Mouse (Mus musculus): ENCODE data around the gene S1pr4. TPM values are rescaled to one million over a fixed set of nuclear protein-coding genes. Genes with fewer than 3 reads are reported as not detected.

The S1pr4 gene
- polyA plus RNA-seq, 1 experiment from 2014 or later, result 0.34 TPM

DNA sequence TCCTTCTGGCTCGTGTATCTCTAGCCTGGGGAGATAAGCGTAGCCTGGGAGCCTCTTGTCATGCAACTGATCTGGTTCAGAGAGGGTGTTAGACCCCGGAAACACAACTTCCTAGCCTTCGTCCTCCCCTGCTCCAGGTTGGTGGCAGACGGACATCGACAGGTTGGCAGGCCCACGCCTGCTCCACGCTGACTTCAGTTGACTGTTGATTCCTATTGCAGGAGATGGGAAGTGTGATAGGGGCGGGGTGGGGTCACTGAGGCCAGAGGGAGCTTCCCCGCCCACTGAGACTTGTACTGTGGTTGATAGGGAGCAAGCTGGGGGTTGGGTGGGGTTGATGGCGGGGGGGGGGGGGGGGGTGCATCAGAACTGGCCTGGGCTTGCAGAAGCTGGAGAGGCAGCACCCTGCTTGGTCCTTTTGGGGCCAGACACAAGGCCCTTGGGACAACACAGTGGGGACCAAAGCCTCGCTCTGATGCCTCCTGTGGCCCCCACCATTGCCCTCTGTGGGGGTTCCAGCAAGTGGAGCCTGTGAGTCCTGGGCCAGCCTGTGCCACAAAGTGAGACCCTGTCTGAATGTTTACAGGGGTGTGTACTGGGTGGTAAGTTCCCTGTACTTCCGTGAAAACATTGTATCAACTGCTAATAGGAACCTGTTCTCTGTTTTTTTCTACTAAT lies 25.2 kb upstream of the S1pr4 start:
- DNase-seq (no peak), ATAC-seq (ENCODE audit: low FRiP score, low TSS enrichment) (no peak)
- Histone ChIP-seq H3K4me2 (ENCODE audit: low read length) (no peak overlapping the region), H3K9ac (replicated peaks; ENCODE audit: low read length) (no peak overlapping the region), H3K4me3 (replicated peaks; ENCODE audit: low read depth, low read length) (no peak overlapping the region), H3K27me3 (ENCODE audit: control insufficient read depth, insufficient read depth, low read length) (no peaks in the 10 kb centered on the region), H3K36me3 (ENCODE audit: control insufficient read depth, insufficient read depth, low read length) (peaks cover 17% of the 10 kb centered on the region), H3K27ac (replicated peaks; ENCODE audit: low read depth, low read length) (no peak overlapping the region), H3K4me1 (ENCODE audit: control insufficient read depth, insufficient read depth, low read length) (no peaks in the 10 kb centered on the region), H3K9me3 (ENCODE audit: control insufficient read depth, low read length) (no peaks in the 10 kb centered on the region)
- WGBS, result 66% methylated on average over 12 of the region's 13 CpGs

DNA sequence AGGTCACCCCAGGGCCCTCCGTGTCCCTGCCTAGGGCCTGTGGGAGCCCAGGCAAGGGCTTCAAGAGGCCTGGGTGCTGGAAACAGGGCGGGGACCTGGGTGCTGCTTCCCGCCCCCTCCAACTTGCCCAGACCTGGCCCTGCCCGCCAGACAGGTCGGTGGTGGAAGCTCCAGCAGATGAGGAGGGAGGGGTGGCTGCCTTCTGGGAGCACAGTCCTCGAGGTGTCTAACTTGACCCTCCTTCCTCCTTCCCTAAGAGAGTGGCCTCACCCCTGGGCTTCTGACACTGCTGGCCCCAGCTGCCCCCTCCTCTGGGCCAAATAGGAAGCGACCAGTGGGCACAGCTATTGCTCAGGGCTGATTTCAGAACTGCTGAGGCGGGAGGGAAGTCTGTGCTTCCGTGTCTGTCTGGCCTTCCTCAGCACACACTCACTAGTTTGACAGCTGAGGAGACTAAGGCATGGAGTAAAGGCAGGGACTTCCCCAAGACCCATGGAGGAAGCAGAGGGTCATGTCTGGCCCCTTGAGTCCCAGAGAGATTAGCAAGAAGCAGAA lies 24.2 kb upstream of the S1pr4 start, which contains the start of gene Gna15:
Gene Gna15 (minus strand): TSS at position 175 of the 555 bp plus-strand sequence.
- no peak within 1 kb of the TSS for H3K27ac ChIP-seq (replicated peaks; ENCODE audit: low read depth, low read length)
- no peaks in the 10 kb centered on the region for H3K9me3 ChIP-seq (ENCODE audit: control insufficient read depth, low read length)
- H3K36me3 ChIP-seq (ENCODE audit: control insufficient read depth, insufficient read depth, low read length), result peaks cover 7% of the 10 kb centered on the region
- no peak within 1 kb of the TSS for H3K4me2 ChIP-seq (ENCODE audit: low read length)
- 31% methylated on average over 9 of the region's 9 CpGs for WGBS
- H3K27me3 ChIP-seq (ENCODE audit: control insufficient read depth, insufficient read depth, low read length), result no peaks in the 10 kb centered on the region
- DNase-seq (no peak), ATAC-seq (ENCODE audit: low FRiP score, low TSS enrichment) (no peak)
- no peaks in the 10 kb centered on the region for H3K4me1 ChIP-seq (ENCODE audit: control insufficient read depth, insufficient read depth, low read length)
- H3K9ac ChIP-seq (replicated peaks; ENCODE audit: low read length), result no peak within 1 kb of the TSS
- H3K4me3 ChIP-seq (replicated peaks; ENCODE audit: low read depth, low read length), result no peak within 1 kb of the TSS

DNA sequence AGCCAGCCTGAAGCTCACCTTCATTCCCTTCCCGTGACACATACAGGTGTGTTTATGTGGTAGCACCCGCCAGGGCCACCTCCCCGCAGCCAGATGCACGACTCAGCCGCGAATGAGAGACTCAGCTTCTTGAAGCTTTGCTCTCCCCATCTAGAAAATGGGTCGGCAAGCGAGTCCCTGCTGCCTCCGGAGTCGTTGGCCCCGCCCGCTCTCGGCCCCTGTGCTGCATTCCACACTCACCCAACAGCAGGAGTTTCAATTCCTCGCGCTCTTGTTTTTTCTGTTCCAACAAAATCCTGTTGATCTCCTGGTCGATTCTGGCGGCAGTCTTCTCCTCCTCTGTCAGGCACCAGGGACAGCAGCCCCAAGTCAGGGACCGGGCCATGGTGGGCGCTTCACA lies 23.6 kb upstream of the S1pr4 start:
- DNase-seq, result no peak
- H3K9ac ChIP-seq (replicated peaks; ENCODE audit: low read length), result no peak overlapping the region
- no peak overlapping the region for H3K27ac ChIP-seq (replicated peaks; ENCODE audit: low read depth, low read length)
- H3K36me3 ChIP-seq (ENCODE audit: control insufficient read depth, insufficient read depth, low read length), result 0 out of 2 replicates have a peak, but pooled peaks cover 4% of the 10 kb centered on the region
- H3K9me3 ChIP-seq (ENCODE audit: control insufficient read depth, low read length), result no peaks in the 10 kb centered on the region
- no peak for ATAC-seq (ENCODE audit: low FRiP score, low TSS enrichment)
- H3K4me2 ChIP-seq (ENCODE audit: low read length), result no peak overlapping the region
- H3K4me1 ChIP-seq (ENCODE audit: control insufficient read depth, insufficient read depth, low read length), result no peaks in the 10 kb centered on the region
- no peak overlapping the region for H3K4me3 ChIP-seq (replicated peaks; ENCODE audit: low read depth, low read length)
- H3K27me3 ChIP-seq (ENCODE audit: control insufficient read depth, insufficient read depth, low read length), result no peaks in the 10 kb centered on the region
- WGBS, result 23% methylated on average over 19 of the region's 19 CpGs

DNA sequence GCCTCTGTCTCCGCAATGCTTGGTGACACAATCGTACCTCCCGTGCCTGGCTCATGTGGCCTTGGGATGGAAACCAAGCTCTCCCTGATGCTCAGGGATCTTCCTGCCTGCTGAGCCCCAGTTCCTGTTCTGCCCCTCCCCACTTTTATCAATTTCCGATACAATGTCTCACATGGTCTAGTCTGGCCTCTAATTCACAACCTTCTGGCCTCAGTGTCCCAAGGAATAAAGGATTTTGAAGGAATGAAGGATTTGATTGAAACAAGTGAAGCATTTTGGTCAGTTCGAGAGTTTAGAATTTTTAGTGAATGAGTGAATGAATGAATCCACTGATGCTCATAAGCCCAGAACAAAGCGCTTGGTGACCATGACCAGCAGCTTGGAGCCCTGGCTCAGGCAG lies 23.2 kb upstream of the S1pr4 start:
- H3K4me2 ChIP-seq (ENCODE audit: low read length), result no peak overlapping the region
- no peak overlapping the region for H3K27ac ChIP-seq (replicated peaks; ENCODE audit: low read depth, low read length)
- no peak overlapping the region for H3K4me3 ChIP-seq (replicated peaks; ENCODE audit: low read depth, low read length)
- H3K9ac ChIP-seq (replicated peaks; ENCODE audit: low read length), result no peak overlapping the region
- H3K4me1 ChIP-seq (ENCODE audit: control insufficient read depth, insufficient read depth, low read length), result no peaks in the 10 kb centered on the region
- H3K36me3 ChIP-seq (ENCODE audit: control insufficient read depth, insufficient read depth, low read length), result 0 out of 2 replicates have a peak, but pooled peaks cover 2% of the 10 kb centered on the region
- 70% methylated on average over 6 of the region's 6 CpGs for WGBS
- H3K9me3 ChIP-seq (ENCODE audit: control insufficient read depth, low read length), result no peaks in the 10 kb centered on the region
- no peaks in the 10 kb centered on the region for H3K27me3 ChIP-seq (ENCODE audit: control insufficient read depth, insufficient read depth, low read length)
- DNase-seq (no peak), ATAC-seq (ENCODE audit: low FRiP score, low TSS enrichment) (no peak)

DNA sequence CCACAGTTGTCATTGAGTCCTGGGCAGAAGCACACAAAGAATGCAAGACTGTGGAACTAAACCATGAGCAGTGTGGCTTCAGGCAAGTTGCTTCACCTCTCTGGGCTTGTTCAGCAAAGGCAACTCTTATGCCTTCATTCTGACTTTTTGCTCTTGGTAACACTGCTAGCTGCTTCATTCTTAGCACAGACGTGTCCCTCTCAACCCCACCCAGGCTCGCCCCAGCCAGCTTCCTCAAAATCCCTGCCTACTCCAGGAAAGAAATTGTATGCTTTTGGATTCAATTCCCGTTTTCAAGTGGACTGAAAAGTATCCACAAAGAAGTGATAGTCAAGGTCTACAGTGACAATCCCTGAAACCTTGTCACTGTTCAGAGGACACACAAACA lies 20.0 kb upstream of the S1pr4 start:
- 80% methylated on average over 3 of the region's 3 CpGs for WGBS
- no peak for ATAC-seq (ENCODE audit: low FRiP score, low TSS enrichment)

DNA sequence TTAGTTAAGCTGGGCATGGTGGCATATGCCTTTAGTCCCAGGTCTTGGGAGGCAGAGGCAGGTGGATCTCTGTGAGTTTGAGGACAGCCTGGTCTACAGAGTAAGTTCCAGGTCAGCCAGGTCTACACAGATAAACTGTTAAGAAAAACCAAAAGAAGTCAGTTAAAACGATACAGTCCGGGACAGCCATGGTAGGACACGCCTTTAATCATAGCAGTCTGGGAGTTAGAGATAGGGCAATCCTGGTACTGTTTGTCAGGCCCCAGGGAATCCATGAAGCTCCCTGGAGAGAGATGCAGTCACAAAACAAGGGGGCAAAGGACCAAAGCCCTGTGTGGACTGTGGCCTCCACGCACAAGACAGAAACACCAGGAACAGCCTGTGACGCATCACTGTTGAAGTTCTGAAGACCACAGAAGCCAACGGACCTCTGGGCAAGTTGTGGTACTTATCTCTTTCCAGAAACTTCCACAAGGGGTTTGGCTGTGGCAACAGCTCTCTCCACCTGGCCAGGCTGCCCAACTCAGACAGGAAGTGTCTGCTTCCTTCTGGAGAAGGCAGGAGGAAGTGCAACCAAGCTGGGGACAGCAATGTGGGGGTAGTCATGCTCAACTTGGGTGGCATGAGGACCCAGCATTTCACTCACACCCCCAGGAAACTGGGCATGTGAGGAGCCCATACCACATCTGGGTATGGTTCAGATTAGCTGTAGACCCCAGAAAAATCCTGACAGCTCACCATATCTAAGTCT lies 19.5 kb upstream of the S1pr4 start:
- H3K4me1 ChIP-seq (ENCODE audit: control insufficient read depth, insufficient read depth, low read length), result no peaks in the 10 kb centered on the region
- 92% methylated on average over 6 of the region's 6 CpGs for WGBS
- no peak overlapping the region for H3K27ac ChIP-seq (replicated peaks; ENCODE audit: low read depth, low read length)
- no peak overlapping the region for H3K4me2 ChIP-seq (ENCODE audit: low read length)
- H3K36me3 ChIP-seq (ENCODE audit: control insufficient read depth, insufficient read depth, low read length), result no peaks in the 10 kb centered on the region
- no peak overlapping the region for H3K9ac ChIP-seq (replicated peaks; ENCODE audit: low read length)
- H3K4me3 ChIP-seq (replicated peaks; ENCODE audit: low read depth, low read length), result no peak overlapping the region
- no peaks in the 10 kb centered on the region for H3K27me3 ChIP-seq (ENCODE audit: control insufficient read depth, insufficient read depth, low read length)
- ATAC-seq (ENCODE audit: low FRiP score, low TSS enrichment) (no peak), DNase-seq (no peak)
- H3K9me3 ChIP-seq (ENCODE audit: control insufficient read depth, low read length), result no peaks in the 10 kb centered on the region

More for the DNA sequence above, 20.0 kb upstream of the S1pr4 start:
- no peaks in the 10 kb centered on the region for H3K27me3 ChIP-seq (ENCODE audit: control insufficient read depth, insufficient read depth, low read length)
- no peaks in the 10 kb centered on the region for H3K9me3 ChIP-seq (ENCODE audit: control insufficient read depth, low read length)
- DNase-seq, result no peak
- no peak overlapping the region for H3K27ac ChIP-seq (replicated peaks; ENCODE audit: low read depth, low read length)
- no peak overlapping the region for H3K4me3 ChIP-seq (replicated peaks; ENCODE audit: low read depth, low read length)
- H3K9ac ChIP-seq (replicated peaks; ENCODE audit: low read length), result no peak overlapping the region
- H3K4me1 ChIP-seq (ENCODE audit: control insufficient read depth, insufficient read depth, low read length), result no peaks in the 10 kb centered on the region
- no peak overlapping the region for H3K4me2 ChIP-seq (ENCODE audit: low read length)
- H3K36me3 ChIP-seq (ENCODE audit: control insufficient read depth, insufficient read depth, low read length), result no peaks in the 10 kb centered on the region

DNA sequence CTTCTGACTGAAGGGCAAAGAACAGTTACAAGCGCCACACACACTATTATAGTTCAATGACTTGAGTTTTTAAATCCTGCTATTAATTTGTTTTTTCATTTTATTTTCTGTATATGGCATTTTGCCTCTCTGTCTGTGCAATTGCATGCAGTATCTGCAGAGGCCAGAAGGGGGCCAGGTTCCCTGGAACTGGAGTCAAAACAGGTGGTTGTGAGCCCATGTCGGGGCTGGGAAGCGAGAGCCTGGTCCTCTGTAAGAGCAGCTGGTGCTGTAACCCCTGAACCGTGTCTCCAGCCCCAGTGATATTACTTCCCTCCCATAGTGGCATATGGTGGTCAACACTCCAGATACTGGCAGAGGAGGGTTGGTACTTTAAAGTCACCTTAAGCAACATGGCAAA lies 18.6 kb upstream of the S1pr4 start:
- WGBS, result 12% methylated on average over 4 of the region's 4 CpGs
- DNase-seq (peak; percentile 79), ATAC-seq (ENCODE audit: low FRiP score, low TSS enrichment) (no peak)
- Histone ChIP-seq H3K4me1 (ENCODE audit: control insufficient read depth, insufficient read depth, low read length) (no peaks in the 10 kb centered on the region), H3K9me3 (ENCODE audit: control insufficient read depth, low read length) (no peaks in the 10 kb centered on the region), H3K9ac (replicated peaks; ENCODE audit: low read length) (no peak overlapping the region), H3K36me3 (ENCODE audit: control insufficient read depth, insufficient read depth, low read length) (no peaks in the 10 kb centered on the region), H3K27ac (replicated peaks; ENCODE audit: low read depth, low read length) (no peak overlapping the region), H3K4me3 (replicated peaks; ENCODE audit: low read depth, low read length) (no peak overlapping the region), H3K4me2 (ENCODE audit: low read length) (no peak overlapping the region), H3K27me3 (ENCODE audit: control insufficient read depth, insufficient read depth, low read length) (no peaks in the 10 kb centered on the region)

DNA sequence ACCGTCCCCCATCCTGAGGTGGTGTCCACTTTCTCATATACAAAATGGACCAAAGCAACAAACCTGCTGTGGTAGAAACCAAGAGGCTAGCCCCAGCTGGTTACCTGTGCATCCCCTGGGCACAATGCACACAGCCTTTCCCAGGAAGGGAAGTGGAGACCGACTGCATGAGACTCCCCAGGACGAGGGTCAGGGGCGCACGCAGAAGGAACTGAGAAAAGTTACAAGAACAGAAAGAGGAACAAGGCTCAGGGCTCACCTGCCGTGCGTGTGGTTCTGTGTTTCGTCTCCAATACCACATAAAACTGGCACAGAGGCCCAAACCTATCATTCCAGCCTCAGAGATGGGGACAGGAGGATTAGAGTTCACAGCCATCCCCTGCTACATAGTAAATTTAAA lies 17.3 kb upstream of the S1pr4 start:
- ATAC-seq (ENCODE audit: low FRiP score, low TSS enrichment), result no peak
- H3K9ac ChIP-seq (replicated peaks; ENCODE audit: low read length), result no peak overlapping the region
- WGBS, result 84% methylated on average over 8 of the region's 8 CpGs

More for the DNA sequence above, 17.3 kb upstream of the S1pr4 start:
- no peak overlapping the region for H3K4me3 ChIP-seq (replicated peaks; ENCODE audit: low read depth, low read length)
- H3K4me2 ChIP-seq (ENCODE audit: low read length), result no peak overlapping the region
- H3K4me1 ChIP-seq (ENCODE audit: control insufficient read depth, insufficient read depth, low read length), result no peaks in the 10 kb centered on the region
- no peak for DNase-seq
- H3K27ac ChIP-seq (replicated peaks; ENCODE audit: low read depth, low read length), result no peak overlapping the region
- no peaks in the 10 kb centered on the region for H3K9me3 ChIP-seq (ENCODE audit: control insufficient read depth, low read length)
- H3K27me3 ChIP-seq (ENCODE audit: control insufficient read depth, insufficient read depth, low read length), result no peaks in the 10 kb centered on the region
- H3K36me3 ChIP-seq (ENCODE audit: control insufficient read depth, insufficient read depth, low read length), result no peaks in the 10 kb centered on the region
